Comparison of ENCODE assay signal across 27 mouse cellular contexts in the genomic region with DNA sequence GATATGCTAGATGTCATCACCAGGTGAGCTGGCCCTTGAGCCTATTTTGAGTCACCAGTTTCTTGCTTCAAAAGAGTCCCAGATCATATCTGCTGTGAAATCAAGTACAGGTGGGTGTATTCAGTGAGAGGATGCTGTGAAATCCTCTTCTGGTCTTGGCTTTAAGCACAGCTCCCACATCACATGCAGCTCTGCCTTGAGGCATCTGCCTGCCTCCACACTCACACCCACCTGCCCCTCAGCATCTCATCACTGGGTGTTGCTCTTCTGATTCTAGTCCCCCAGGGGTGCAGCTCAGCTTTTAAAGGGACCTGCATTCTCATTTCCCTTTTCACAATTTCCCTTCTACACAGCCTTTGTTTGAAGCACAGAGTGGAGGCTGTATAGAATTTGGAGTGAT.
DNase-seq lines count a peak whose midpoint lies in the region; ATAC-seq lines count a peak whose summit lies in the region.
"Had no signal": no experiment of that assay in that cellular context is flagged by ENCODE, and none has a peak within 500 bp of the region (broad histone marks: within the 10 kb centered on the region; RNA-seq: fewer than 3 reads in every experiment).

No protein-coding gene starts in this region.

- H3K4me3 ChIP-seq in neural tube, embryonic 15.5 days (replicated peaks): no peak overlapping the region
- H3K4me3 ChIP-seq: embryonic facial prominence, embryonic 10.5 days; heart, embryonic 12.5 days; hindbrain, embryonic 12.5 days; layer of hippocampus, adult 2 months; limb, embryonic 10.5 days; liver, embryonic 15.5 days; midbrain, embryonic 10.5 days had no signal

- H3K27ac ChIP-seq in neural tube, embryonic 15.5 days (replicated peaks): no peak overlapping the region
- H3K27ac ChIP-seq: embryonic facial prominence, embryonic 10.5 days; hindbrain, embryonic 12.5 days; layer of hippocampus, adult 2 months; limb, embryonic 10.5 days; liver, embryonic 15.5 days; midbrain, embryonic 10.5 days; stomach, postnatal 0 days had no signal

- no peak overlapping the region for H3K4me2 ChIP-seq in neural tube, embryonic 15.5 days
- H3K4me2 ChIP-seq: heart, embryonic 12.5 days; hindbrain, embryonic 12.5 days; liver, embryonic 15.5 days had no signal

- no peaks in the 10 kb centered on the region for H3K27me3 ChIP-seq in neural tube, embryonic 15.5 days (replicated peaks)
- H3K27me3 ChIP-seq: CH12.LX; heart, embryonic 12.5 days; hindbrain, embryonic 12.5 days; liver, embryonic 15.5 days; Patski had no signal

- no peaks in the 10 kb centered on the region for H3K36me3 ChIP-seq in neural tube, embryonic 15.5 days
- H3K36me3 ChIP-seq: embryonic facial prominence, embryonic 10.5 days; G1E; heart, embryonic 12.5 days; hindbrain, embryonic 12.5 days; limb, embryonic 10.5 days; liver, embryonic 15.5 days; midbrain, embryonic 10.5 days had no signal

- no peaks in the 10 kb centered on the region for H3K4me1 ChIP-seq in neural tube, embryonic 15.5 days
- H3K4me1 ChIP-seq: embryonic facial prominence, embryonic 10.5 days; heart, embryonic 12.5 days; hindbrain, embryonic 12.5 days; limb, embryonic 10.5 days; liver, embryonic 15.5 days; midbrain, embryonic 10.5 days had no signal

- ATAC-seq in neural tube, embryonic 15.5 days (ENCODE audit: low FRiP score): no peak
- ATAC-seq: forebrain, embryonic 16.5 days; intestine, postnatal 0 days; Patski had no signal

- no peaks in the 10 kb centered on the region for H3K9me3 ChIP-seq in neural tube, embryonic 15.5 days (replicated peaks)
- H3K9me3 ChIP-seq: embryonic facial prominence, embryonic 10.5 days; G1E; heart, embryonic 12.5 days; hindbrain, embryonic 12.5 days; limb, embryonic 10.5 days; liver, embryonic 15.5 days; midbrain, embryonic 10.5 days had no signal

- DNase-seq in right cerebral cortex, adult 18-20 months: peak; percentile 81
- no peak for DNase-seq in right cerebral cortex, postnatal 4 days
- peak; percentile 7 to 76 for DNase-seq in left cerebral cortex, adult 8-10 months (ENCODE audit: low spot score in 2 of 2)
- DNase-seq in right cerebral cortex, postnatal 14 days: peak; percentile 8
- DNase-seq in thymus, postnatal 4 days: no peak
- DNase-seq in heart, adult 18-20 months: no peak
- DNase-seq: adrenal gland, postnatal 36 days; B cell, adult 2 months; cerebellum, adult 11 months; cerebellum, adult 9-11 months; heart, postnatal 14 days; kidney, postnatal 25 days; liver had no signal

- H3K9ac ChIP-seq in neural tube, embryonic 15.5 days (replicated peaks): no peak overlapping the region
- H3K9ac ChIP-seq: heart, embryonic 12.5 days; hindbrain, embryonic 12.5 days; liver, embryonic 15.5 days had no signal

Comparison
In these comparisons a context has a peak if more than half of its experiments do, and no peak if none do; other contexts are left out.
1. DNase-seq: peak in right cerebral cortex, adult 18-20 months (single experiment), left cerebral cortex, adult 8-10 months (2 of 2) and right cerebral cortex, postnatal 14 days (single experiment); none in right cerebral cortex, postnatal 4 days (single experiment), thymus, postnatal 4 days (single experiment) and heart, adult 18-20 months (0 of 2).